Mouse (Mus musculus) retina, postnatal 1 day (tissue): ENCODE results near the gene Ccdc190.

Source experiments
- DNase-seq: peaks from one replicate; pipeline ENCODE4 v3.0.0-alpha.2; 2012

Ccdc190 gene

GRCm38 (mm10) chr1:169934005-169934725 is 5.7 kb downstream of the Ccdc190 start:
- peak; percentile 81 for DNase-seq

- peak; percentile 60 for DNase-seq
These were observed 10.9 kb downstream of the Ccdc190 start for GRCm38 (mm10) chr1:169939345-169939744.

- no peak for DNase-seq
These were observed 17.6 kb downstream of the Ccdc190 start for GRCm38 (mm10) chr1:169946004-169946403.

GRCm38 (mm10) chr1:169947654-169948053 is 19.2 kb downstream of the Ccdc190 start:
- no peak for DNase-seq

- no peak for DNase-seq
These were observed 19.8 kb downstream of the Ccdc190 start for GRCm38 (mm10) chr1:169948280-169948679.

- DNase-seq: no peak
These were observed 20.4 kb downstream of the Ccdc190 start for GRCm38 (mm10) chr1:169948866-169949265.

- DNase-seq: no peak
These were observed 21.5 kb downstream of the Ccdc190 start for GRCm38 (mm10) chr1:169949981-169950380.

- DNase-seq: no peak
These were observed 22.2 kb downstream of the Ccdc190 start for GRCm38 (mm10) chr1:169950651-169951050.

- no peak for DNase-seq
These were observed 23.1 kb downstream of the Ccdc190 start for GRCm38 (mm10) chr1:169951561-169951960.

- no peak for DNase-seq
These were observed 24.2 kb downstream of the Ccdc190 start for GRCm38 (mm10) chr1:169952636-169953035.

- DNase-seq: no peak
These were observed 24.7 kb downstream of the Ccdc190 start for GRCm38 (mm10) chr1:169953106-169953505.

- peak; percentile 99 for DNase-seq
These were observed 40.5 kb downstream of the Ccdc190 start, which contains the start of gene Hsd17b7 for GRCm38 (mm10) chr1:169968792-169969515. Hsd17b7 (minus strand) TSS chr1:169969241.

GRCm38 (mm10) chr1:169969516-169969886 is 41.1 kb downstream of the Ccdc190 start:
- DNase-seq: no peak

- DNase-seq: no peak
These were observed 42.5 kb downstream of the Ccdc190 start for GRCm38 (mm10) chr1:169970936-169971335.

GRCm38 (mm10) chr1:169971998-169972397 is 43.5 kb downstream of the Ccdc190 start:
- DNase-seq: no peak

GRCm38 (mm10) chr1:169977621-169978020 is 49.2 kb downstream of the Ccdc190 start:
- DNase-seq: no peak
